Mouse (Mus musculus) urinary bladder, postnatal 14 days (tissue): ENCODE measurements around the gene Prrt1.

ENCODE experiments used
- DNase-seq: peaks from one replicate; pipeline ENCODE4 v3.0.0; 2021; ENCODE audit warnings: low spot score

Prrt1 gene

GRCm38 (mm10) chr17:34629221-34629751 lies at the start of gene Prrt1:
Gene Prrt1 (plus strand): TSS chr17:34629533.
- DNase-seq, result no peak

DNA sequence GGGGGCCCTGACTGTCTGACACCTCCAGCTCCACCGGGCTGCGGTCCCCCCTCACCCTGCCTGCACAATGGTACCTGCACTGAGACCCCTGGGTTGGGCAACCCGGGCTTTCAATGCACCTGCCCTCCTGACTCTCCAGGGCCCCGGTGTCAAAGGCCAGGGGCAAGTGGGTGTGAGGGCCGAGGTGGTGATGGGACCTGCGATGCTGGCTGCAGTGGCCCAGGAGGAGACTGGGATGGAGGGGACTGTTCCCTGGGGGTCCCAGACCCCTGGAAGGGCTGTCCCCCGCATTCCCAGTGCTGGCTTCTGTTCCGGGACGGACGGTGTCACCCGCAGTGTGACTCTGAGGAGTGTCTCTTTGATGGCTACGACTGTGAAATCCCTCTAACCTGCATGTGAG lies 46.8 kb upstream of the Prrt1 start:
- no peak for DNase-seq

- DNase-seq, result no peak
Observed at GRCm38 (mm10) chr17:34583397-34583796, 45.9 kb upstream of the Prrt1 start.

- DNase-seq, result no peak
Observed at GRCm38 (mm10) chr17:34583819-34584218, 45.5 kb upstream of the Prrt1 start.

- no peak for DNase-seq
Observed at GRCm38 (mm10) chr17:34585121-34585520, 44.2 kb upstream of the Prrt1 start.

GRCm38 (mm10) chr17:34585877-34586771 lies 43.2 kb upstream of the Prrt1 start:
- no peak for DNase-seq

GRCm38 (mm10) chr17:34586796-34587422 lies 42.4 kb upstream of the Prrt1 start:
- DNase-seq, result peak; percentile 90

- peak; percentile 96 for DNase-seq
Observed at GRCm38 (mm10) chr17:34587423-34587811, 41.9 kb upstream of the Prrt1 start.

DNA sequence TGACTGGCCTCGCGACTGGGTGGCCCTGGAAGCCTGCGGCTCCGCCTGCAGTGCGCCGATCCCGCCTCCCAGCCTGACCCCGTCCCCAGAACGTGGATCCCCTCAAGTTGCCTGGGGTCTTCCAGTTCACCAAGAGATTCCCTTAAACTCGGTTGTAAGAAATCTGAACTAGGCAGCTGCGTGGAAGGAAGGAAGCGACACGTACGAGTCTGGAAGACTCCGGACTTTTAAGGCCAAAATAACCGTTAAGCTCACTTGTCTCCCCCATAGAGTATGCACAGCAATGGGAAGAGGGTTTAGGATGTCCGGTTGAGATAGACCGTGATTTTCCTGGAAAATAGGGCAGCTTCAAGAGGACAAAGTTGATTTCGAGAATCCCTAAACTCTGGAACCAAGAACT lies 41.5 kb upstream of the Prrt1 start:
- DNase-seq, result no peak

DNA sequence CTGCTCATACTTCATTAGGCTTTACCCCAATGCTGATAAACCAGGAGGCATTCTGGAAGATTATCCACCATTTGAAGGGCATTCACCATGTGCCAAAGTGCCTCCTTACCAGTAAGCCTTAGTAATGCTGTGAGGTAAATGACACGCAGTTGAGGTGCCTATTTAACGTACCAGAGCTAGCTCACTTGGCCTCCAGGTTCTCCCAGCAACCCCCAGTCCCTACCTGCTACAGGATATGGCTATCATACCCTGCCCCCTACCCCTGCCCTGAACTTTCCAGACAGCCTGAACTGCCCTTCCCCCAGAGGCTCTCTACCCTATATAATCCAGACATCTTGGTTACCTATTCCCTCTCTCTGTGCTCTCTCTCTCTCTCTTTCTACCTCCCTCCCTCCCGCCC lies 40.6 kb upstream of the Prrt1 start:
- no peak for DNase-seq

- no peak for DNase-seq
Observed at GRCm38 (mm10) chr17:34589206-34589605, 40.1 kb upstream of the Prrt1 start.

- DNase-seq, result peak; percentile 65
Observed at GRCm38 (mm10) chr17:34589681-34590101, 39.6 kb upstream of the Prrt1 start, which contains the start of gene Gpsm3. Gene Gpsm3 (plus strand): TSS chr17:34589806.

GRCm38 (mm10) chr17:34590154-34590987 lies 39.0 kb upstream of the Prrt1 start:
- DNase-seq, result no peak

- no peak for DNase-seq
Observed at GRCm38 (mm10) chr17:34591029-34591993, 38.0 kb upstream of the Prrt1 start, which contains the start of gene Pbx2. Gene Pbx2 (plus strand): TSS chr17:34591266.

DNA sequence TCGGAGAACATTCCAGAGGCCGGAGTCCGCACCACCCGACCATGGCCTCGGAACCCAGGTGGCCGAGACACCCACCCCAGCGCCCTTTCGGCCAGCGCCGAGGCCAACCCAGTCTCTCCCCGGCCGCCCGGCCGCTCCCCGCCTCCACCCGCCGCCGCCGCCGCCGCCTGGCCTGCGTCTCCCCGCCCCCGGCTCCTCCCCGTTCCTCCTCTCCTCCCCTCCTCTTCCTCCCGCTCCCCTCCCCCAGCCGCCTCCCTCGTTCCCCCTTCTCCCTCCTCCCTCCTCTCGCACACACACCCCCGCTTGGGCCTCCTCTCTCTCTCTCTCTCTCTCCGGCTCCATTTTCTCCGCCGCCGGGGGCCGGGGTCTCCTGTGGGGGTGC lies 37.3 kb upstream of the Prrt1 start:
- peak; percentile 95 for DNase-seq

DNA sequence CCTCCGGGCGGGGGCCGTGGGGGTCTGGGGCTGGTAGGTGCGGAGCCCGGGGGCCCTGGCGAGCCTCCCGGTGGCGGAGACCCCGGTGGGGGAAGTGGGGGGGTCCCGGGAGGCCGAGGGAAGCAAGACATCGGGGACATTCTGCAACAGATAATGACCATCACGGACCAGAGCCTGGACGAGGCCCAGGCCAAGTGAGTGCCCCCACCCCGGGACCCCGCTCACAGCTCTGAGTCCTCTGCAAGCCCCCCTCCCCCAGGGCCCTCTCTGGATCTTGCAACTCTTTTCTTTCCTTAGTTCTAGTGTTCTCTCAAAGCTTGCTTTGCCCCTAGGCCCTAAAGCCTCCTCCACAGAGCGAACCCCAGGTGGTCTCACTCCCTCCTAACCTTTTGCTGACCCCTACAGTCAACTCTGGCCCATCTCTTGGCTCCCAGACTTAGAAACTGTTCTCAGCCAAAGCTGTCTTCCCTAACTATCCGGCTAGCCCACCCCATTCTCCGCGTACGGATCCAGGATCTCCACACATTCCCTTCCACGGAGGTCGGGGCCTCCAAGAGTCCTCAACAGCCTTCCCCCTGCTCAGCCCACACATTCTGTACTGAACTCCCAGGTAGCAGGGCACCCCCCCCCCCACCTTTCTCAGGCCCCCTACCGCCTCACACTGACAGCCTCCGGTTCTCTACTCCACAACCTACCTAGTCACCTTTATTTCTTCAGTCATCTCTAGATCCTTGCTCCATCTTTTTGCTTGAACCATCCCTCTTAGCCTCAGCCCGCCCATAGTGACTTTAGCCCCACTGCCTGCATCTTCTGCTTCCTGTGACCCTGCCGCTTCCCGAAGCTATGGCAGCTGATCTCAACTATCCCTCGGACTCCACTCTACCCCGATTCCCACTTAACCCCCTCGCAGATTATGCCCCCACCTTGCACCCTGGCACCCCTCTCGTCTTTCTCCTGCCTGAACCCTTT lies 36.5 kb upstream of the Prrt1 start:
- DNase-seq, result peak; percentile 46

DNA sequence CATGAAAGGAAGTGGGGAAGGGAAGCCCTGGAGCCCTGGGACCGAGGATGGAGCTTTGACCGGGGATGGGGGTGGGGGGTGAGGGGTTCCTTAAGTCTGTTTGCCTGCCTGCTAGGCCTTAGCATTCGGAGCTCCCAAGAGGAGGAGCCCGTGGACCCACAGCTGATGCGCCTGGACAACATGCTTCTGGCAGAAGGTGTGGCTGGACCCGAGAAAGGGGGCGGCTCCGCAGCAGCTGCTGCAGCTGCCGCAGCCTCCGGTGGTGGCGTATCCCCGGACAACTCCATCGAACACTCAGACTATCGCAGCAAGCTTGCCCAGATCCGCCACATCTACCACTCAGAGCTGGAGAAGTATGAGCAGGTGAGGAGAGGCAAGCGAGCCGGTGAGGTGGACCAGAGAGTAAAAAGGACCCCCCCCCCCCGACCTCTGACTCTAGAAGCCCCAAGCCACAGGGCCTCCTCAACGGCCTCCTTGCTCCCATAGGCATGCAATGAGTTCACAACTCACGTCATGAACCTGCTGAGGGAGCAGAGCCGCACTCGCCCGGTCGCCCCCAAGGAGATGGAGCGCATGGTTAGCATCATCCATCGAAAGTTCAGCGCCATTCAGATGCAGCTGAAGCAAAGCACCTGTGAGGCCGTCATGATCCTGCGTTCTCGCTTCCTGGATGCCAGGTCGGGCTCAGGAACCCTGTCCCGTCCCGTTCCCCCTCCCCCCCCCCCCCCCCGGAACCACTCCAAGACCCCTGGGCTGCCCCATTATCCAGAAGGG lies 35.4 kb upstream of the Prrt1 start:
- no peak for DNase-seq

DNA sequence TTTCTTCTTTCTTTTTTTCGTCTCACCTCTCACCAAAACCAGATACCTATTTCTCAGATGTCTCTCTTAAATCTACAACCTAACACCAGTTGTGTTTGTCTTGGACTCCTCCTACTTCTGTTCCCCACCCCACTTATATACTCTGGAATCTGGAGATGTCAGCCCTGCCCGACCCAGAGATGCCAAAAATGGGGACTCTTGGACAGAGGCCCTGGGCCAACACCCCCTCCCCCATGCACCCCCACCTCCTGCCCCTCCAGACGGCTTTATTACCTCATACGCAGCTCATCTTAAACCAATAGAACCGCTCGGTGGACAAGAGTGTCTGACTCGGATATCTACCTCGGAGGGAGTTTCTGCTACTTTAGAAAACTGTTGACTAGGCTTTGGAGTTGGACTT lies 33.2 kb upstream of the Prrt1 start:
- no peak for DNase-seq

- no peak for DNase-seq
Observed at GRCm38 (mm10) chr17:34597566-34598095, 31.7 kb upstream of the Prrt1 start, which contains the start of gene Ager. Gene Ager (plus strand): TSS chr17:34597862.
